Mouse (Mus musculus) midbrain, embryonic 14.5 days (tissue): ENCODE data around the gene Birc3. TPM values are rescaled to one million over a fixed set of nuclear protein-coding genes. Genes with fewer than 3 reads are reported as not detected.
"Not testable (repeated sequence)": the region's sequence is repeated elsewhere in the genome, so short reads cannot be mapped to it uniquely, and the experiment has no call there.

ENCODE experiments used
- ATAC-seq: fragments of 200-750 bp; cut with Nextera tagmentation; 2 replicates; pipeline ENCODE4 v1.8.0; 2017; ENCODE audit warnings: moderate number of reproducible peaks, moderate library complexity; ENCODE audit not compliant: low FRiP score, low TSS enrichment
- DNase-seq: peaks from one replicate; pipeline ENCODE4 v3.0.0-alpha.2; 2015
- H3K27ac ChIP-seq: fragments of 300-500 bp; sonication (generic); replicated peaks from 2 replicates; pipeline ENCODE4 v1.5.1; 2014; ENCODE audit warnings: mild to moderate bottlenecking, low read depth, low read length, moderate library complexity
- H3K27me3 ChIP-seq: fragments of 300-500 bp; sonication (generic); 2 replicates; pipeline ENCODE4 v1.6.1; 2014; ENCODE audit warnings: low read length, control low read depth, mixed read lengths; ENCODE audit not compliant: control insufficient read depth, insufficient read depth
- H3K36me3 ChIP-seq: fragments of 300-500 bp; sonication (generic); 2 replicates; pipeline ENCODE4 v1.6.1; 2014; ENCODE audit warnings: low read length, control low read depth; ENCODE audit not compliant: control insufficient read depth, insufficient read depth
- H3K4me1 ChIP-seq: fragments of 300-500 bp; sonication (generic); 2 replicates; pipeline ENCODE4 v1.6.1; 2014; ENCODE audit warnings: mild to moderate bottlenecking, antibody characterized with exemption, low read length, control low read depth; ENCODE audit not compliant: control insufficient read depth, insufficient read depth
- H3K4me2 ChIP-seq: fragments of 300-500 bp; sonication (generic); 2 replicates; pipeline ENCODE4 v1.6.1; 2014; ENCODE audit warnings: mild to moderate bottlenecking, low read length, moderate library complexity
- H3K4me3 ChIP-seq: fragments of 300-500 bp; sonication (generic); replicated peaks from 2 replicates; pipeline ENCODE4 v1.5.1; 2014; ENCODE audit warnings: low read depth, low read length
- H3K9ac ChIP-seq: fragments of 300-500 bp; sonication (generic); replicated peaks from 2 replicates; pipeline ENCODE4 v1.6.1; 2014; ENCODE audit warnings: mild to moderate bottlenecking, low read length, moderate library complexity
- H3K9me3 ChIP-seq: fragments of 300-500 bp; sonication (generic); 2 replicates; pipeline ENCODE4 v1.6.1; 2016; ENCODE audit warnings: low read length, control low read depth, mixed read lengths; ENCODE audit not compliant: control insufficient read depth
- WGBS: fragments of 180-500 bp; shearing (Covaris S2); extraction: QIAGEN DNeasy Blood & Tissue Kit; methylation state at CpG from one replicate; pipeline ENCODE4 v1.1.7; 2014; 5-methylcytosine and 5-hydroxymethylcytosine counted together
- polyA plus RNA-seq: library from polyadenylated mRNA; unstranded; fragments of >200 nt; fragmentation: Nextera tagmentation; extraction: Ambion mirVana; gene quantifications from 2 replicates; pipeline ENCODE4 v1.2.1, GENCODE M21; 2014

Birc3 gene
- polyA plus RNA-seq, 1 experiment from 2014 or later = 2.0 TPM

DNA sequence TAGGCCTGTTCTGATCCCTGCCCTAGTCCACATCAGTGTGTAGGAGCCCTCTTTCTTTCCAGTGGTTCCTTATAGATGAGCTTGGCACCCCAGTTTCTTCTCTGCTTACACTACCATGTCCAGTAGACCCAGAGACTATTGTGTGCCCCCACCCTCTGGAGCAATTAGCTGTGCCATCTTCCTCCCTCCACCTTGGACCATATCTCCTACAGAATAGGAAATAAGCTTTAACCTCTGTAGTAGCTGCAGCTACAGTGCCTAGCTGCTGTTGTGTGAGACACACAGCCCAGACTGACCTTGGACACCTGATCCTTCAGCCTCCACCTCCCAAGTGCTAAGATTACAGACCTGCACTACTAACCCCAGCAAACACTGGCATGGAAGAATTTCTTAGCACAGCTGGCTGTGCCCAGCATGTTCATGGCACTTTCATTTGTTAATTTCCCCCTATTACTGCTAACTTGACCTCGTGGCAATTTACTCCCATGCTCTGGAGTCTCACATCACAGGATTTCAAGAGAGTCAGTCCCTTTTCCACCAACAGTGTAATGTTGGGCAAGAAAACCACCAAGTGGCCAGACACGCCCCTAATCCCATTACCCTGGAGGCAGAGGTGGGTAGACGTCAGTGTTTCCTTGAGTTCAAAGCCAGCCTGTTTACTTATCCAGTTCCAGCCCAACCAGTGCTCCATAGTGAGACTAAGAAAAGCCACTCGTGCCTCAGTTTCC lies 1.5 kb downstream of the Birc3 start:
- no peak overlapping the region for H3K9ac ChIP-seq
- WGBS = 62% methylated on average over 4 of the region's 4 CpGs
- no peak overlapping the region for H3K4me2 ChIP-seq
- H3K27me3 ChIP-seq = no peaks in the 10 kb centered on the region
- H3K4me1 ChIP-seq = peaks cover 4% of the 10 kb centered on the region; the same call in 1 of the 2 replicates
- no peaks in the 10 kb centered on the region for H3K36me3 ChIP-seq
- H3K4me3 ChIP-seq = no peak overlapping the region
- H3K9me3 ChIP-seq = no peaks in the 10 kb centered on the region
- H3K27ac ChIP-seq = no peak overlapping the region
- DNase-seq (no peak), ATAC-seq (no peak)

DNA sequence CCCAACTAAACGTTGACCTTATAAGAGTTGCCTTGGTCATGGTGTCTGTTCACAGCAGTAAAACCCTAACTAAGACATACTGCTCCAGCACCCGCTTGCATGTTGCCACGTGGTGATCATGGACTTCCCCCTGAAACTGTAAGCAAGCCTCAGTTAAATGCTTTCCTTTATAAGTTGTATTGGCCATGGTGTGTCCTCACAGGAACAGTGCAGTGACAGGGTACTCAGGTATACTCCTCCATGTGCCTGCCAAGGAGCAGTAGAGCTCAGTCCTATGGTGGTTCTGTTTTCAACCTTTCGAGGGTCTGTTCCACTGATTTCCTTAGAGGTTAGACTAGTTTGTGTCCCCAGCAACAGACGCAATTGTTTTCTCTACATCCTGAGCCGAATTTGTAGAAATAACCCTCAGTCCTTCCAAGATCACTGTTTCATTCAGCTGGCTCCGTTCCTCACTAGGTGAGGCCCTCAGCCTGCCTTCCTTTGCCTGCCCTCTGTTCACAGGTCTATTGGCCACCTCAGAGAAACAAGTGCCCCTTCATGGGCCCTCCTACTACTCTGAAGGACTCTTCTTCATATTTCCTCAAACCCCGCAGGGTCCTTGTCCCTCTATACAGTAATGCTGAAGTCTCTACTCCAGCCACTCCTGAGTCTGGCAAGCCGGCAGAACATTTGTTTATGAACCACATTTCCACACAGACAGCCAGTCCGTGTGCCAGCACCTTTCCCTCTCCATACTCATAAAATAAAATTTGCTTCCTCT lies 2.2 kb downstream of the Birc3 start:
- Histone ChIP-seq H3K4me3 (no peak overlapping the region), H3K27me3 (no peaks in the 10 kb centered on the region), H3K9ac (no peak overlapping the region), H3K27ac (no peak overlapping the region), H3K9me3 (no peaks in the 10 kb centered on the region), H3K36me3 (no peaks in the 10 kb centered on the region), H3K4me2 (no peak overlapping the region), H3K4me1 (peaks cover 4% of the 10 kb centered on the region; the same call in 1 of the 2 replicates)
- ATAC-seq (no peak), DNase-seq (no peak)
- 96% methylated on average over 10 of the region's 10 CpGs for whole genome bisulfite sequencing

DNA sequence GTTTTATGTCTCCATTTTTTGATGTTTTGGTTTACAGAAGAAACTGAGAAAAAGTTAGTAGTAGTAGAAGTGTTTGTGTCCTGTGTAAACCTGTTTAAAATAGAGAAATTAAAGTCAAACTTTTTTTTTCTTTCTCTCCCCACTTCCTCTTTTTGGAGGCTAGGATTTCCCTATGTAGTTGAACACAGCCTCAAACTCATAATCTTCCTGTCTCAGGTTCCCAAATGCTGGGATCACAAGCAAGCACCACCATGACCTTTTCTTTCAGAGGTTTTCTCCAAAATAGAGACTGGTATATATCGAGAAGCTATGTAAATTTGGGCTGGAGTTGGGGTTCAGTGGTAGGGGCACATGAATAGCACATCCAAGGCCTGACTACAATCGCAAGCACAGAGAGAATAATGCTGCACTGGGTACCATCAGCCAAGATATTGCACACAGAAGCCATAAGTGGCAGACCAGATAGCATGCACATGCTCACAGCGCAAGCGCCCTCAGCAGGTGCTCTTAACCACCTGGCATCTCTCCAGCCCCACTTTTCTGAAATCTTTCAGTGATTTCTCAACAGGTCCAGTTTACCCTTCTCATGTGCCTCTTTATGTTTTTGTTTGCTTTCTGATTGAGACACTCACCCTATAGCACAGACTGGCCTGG lies 4.0 kb downstream of the Birc3 start:
- 88% methylated on average over 4 of the region's 4 CpGs for WGBS
- Histone ChIP-seq H3K4me1 (peaks cover 4% of the 10 kb centered on the region; the same call in 1 of the 2 replicates), H3K9me3 (no peaks in the 10 kb centered on the region), H3K36me3 (no peaks in the 10 kb centered on the region), H3K27me3 (no peaks in the 10 kb centered on the region), H3K27ac (no peak overlapping the region), H3K4me3 (no peak overlapping the region), H3K4me2 (no peak overlapping the region), H3K9ac (no peak overlapping the region)
- DNase-seq (no peak), ATAC-seq (no peak)

DNA sequence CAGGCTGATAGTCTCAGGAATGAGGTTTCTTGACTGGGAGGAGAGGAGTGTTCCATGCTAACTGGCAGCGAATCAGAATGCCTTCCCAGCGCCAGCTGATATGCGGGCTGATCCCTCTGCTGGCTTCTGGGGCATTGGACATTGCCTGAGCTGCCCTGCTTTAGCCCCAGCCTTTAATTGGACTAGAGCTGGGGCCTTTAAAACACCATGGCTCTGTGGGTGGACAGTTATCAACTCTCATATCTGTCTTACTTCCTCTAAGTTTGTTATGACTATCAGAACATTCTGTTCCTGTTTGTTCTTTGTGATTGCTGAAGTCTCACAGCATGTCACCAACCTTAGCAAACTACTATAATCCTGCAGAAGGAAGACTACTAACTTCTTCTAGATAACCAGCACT lies 5.0 kb downstream of the Birc3 start:
- Histone ChIP-seq H3K4me2 (no peak overlapping the region), H3K9me3 (no peaks in the 10 kb centered on the region), H3K36me3 (no peaks in the 10 kb centered on the region), H3K4me3 (no peak overlapping the region), H3K27ac (no peak overlapping the region), H3K9ac (no peak overlapping the region), H3K4me1 (peaks cover 4% of the 10 kb centered on the region; the same call in 1 of the 2 replicates), H3K27me3 (no peaks in the 10 kb centered on the region)
- 93% methylated on average over 3 of the region's 3 CpGs for WGBS
- DNase-seq = no peak
- no peak for ATAC-seq

DNA sequence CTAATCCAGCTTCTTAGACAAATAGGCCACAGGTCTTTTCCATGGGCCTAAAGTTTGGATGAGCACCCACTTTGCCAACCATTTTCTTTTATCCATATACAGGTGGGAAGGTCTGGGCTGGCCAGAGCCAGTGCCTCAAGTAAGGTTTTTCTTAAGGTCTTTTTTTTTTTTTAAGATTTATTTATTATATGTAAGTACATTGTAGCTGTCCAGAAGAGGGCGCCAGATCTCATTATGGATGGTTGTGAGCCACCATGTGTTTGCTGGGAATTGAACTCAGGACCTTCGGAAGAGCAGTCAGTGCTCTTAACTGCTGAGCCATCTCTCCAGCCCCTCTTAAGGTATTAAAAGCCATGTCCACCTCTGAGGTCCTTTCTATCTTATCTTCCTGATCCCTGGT lies 6.0 kb downstream of the Birc3 start:
- not testable (repeated sequence) for H3K27me3 ChIP-seq, H3K27ac ChIP-seq, DNase-seq, ATAC-seq, H3K4me1 ChIP-seq, H3K9ac ChIP-seq, H3K9me3 ChIP-seq, H3K36me3 ChIP-seq, H3K4me3 ChIP-seq, H3K4me2 ChIP-seq
- 86% methylated on average over 2 of the region's 2 CpGs for WGBS

DNA sequence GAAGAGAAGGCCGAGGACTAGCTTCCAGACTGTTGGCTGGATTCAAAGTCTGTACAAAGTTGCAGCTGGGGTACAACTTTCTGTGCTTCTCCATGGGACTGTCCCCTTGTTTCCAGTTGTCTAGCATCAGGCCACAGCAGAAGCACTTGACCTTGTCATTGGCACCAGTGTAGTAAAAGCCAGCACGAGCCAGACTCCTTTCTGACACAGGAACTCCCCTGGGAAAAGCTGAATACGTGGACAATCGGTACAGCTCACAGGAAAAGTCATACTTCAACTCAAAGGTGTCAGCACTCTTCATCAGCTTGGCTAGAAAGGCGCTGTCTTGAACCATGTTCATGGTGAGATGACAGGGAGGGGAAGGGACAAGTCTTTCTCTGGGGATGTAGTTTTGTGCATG lies 12.0 kb downstream of the Birc3 start:
- Histone ChIP-seq H3K4me2 (no peak overlapping the region), H3K4me3 (no peak overlapping the region), H3K9me3 (no peaks in the 10 kb centered on the region), H3K4me1 (no peaks in the 10 kb centered on the region), H3K36me3 (no peaks in the 10 kb centered on the region), H3K9ac (no peak overlapping the region), H3K27ac (no peak overlapping the region), H3K27me3 (no peaks in the 10 kb centered on the region)
- ATAC-seq (no peak), DNase-seq (no peak)
- 85% methylated on average over 5 of the region's 5 CpGs for WGBS

DNA sequence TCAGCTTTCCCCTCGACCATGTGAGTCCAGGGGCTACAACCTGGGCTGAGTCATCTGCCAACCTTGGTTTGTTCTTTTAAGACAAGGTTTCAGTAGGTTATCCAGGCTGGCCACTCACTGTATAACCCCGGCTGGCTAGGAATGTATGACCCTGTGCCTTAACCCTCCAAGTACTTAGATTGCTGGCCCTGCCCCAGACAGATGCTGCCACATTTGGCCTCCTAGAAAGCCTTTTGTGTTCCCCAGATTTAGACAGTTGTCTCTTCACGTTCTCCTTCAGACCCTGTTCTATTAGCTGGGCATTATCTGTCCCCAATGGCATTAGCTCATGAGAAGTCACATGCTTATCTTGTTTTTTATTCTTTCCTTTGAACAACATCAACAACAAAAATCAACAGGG lies 17.1 kb downstream of the Birc3 start:
- WGBS = 61% methylated on average over 3 of the region's 3 CpGs

DNA sequence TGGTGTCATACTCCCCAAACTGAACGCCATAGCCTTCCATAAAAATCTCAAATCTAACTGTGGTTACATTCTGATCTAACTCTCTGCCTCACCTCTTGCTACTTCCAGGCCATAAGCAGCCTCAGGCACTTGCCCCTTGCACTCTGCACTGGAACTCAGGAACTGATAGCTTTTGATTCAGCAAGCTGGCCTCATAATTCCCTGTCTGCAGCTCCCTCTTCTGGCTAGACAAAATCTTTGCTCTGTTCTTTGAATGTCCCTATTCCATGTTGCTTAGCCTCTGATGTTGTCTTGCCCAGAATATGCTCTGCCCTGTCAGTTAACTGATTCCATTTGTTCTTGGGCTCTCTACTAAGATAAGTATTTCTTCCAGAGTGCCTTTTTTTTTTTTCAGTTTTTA lies 17.6 kb downstream of the Birc3 start:
- Histone ChIP-seq H3K27ac (no peak overlapping the region), H3K36me3 (no peaks in the 10 kb centered on the region), H3K27me3 (no peaks in the 10 kb centered on the region), H3K4me1 (no peaks in the 10 kb centered on the region), H3K4me2 (no peak overlapping the region), H3K4me3 (no peak overlapping the region), H3K9ac (no peak overlapping the region), H3K9me3 (no peaks in the 10 kb centered on the region)
- DNase-seq (peak; percentile 72), ATAC-seq (no peak)
- 49% methylated on average over 1 of the region's 1 CpGs for WGBS

More for the DNA sequence above, 17.1 kb downstream of the Birc3 start:
- ATAC-seq (no peak), DNase-seq (no peak)
- no peaks in the 10 kb centered on the region for H3K9me3 ChIP-seq
- no peak overlapping the region for H3K4me3 ChIP-seq
- H3K27me3 ChIP-seq = no peaks in the 10 kb centered on the region
- no peaks in the 10 kb centered on the region for H3K4me1 ChIP-seq
- no peak overlapping the region for H3K27ac ChIP-seq
- H3K36me3 ChIP-seq = no peaks in the 10 kb centered on the region
- H3K9ac ChIP-seq = no peak overlapping the region
- no peak overlapping the region for H3K4me2 ChIP-seq
